18 mouse cellular contexts compared by ENCODE assay signal in genomic region chr9:58084586-58084985, GRCm38 (mm10). TPM values are rescaled to one million over a fixed set of nuclear protein-coding genes. Genes with fewer than 3 reads are reported as not detected.
DNase-seq lines count a peak whose midpoint lies in the region; ATAC-seq lines count a peak whose summit lies in the region.
"Had no signal": no experiment of that assay in that cellular context is flagged by ENCODE, and none has a peak within 500 bp of the region (broad histone marks: within the 10 kb centered on the region; RNA-seq: fewer than 3 reads in every experiment).

No protein-coding gene starts in this region.

- no peak for ATAC-seq in neural tube, embryonic 13.5 days (ENCODE audit: low read depth)
- ATAC-seq in forebrain, embryonic 14.5 days, result peak; percentile 84
- peak; percentile 13; the same call in 1 of the 2 replicates for ATAC-seq in hindbrain, embryonic 15.5 days (ENCODE audit: low FRiP score, low read depth)
- ATAC-seq in neural tube, embryonic 15.5 days (ENCODE audit: low FRiP score), result no peak

- H3K9ac ChIP-seq in neural tube, embryonic 13.5 days, result no peak overlapping the region
- no peak overlapping the region; the same call in 1 of the 2 replicates for H3K9ac ChIP-seq in forebrain, embryonic 14.5 days (ENCODE audit: low read length)
- H3K9ac ChIP-seq in hindbrain, embryonic 15.5 days, result no peak overlapping the region
- H3K9ac ChIP-seq in neural tube, embryonic 15.5 days (replicated peaks), result no peak overlapping the region

- H3K4me2 ChIP-seq in neural tube, embryonic 13.5 days, result no peak overlapping the region
- peak overlapping the region; percentile 20 for H3K4me2 ChIP-seq in forebrain, embryonic 14.5 days (ENCODE audit: low read length)
- H3K4me2 ChIP-seq in hindbrain, embryonic 15.5 days, result no peak overlapping the region; the same call in 1 of the 2 replicates
- no peak overlapping the region for H3K4me2 ChIP-seq in neural tube, embryonic 15.5 days
- H3K4me2 ChIP-seq: liver, embryonic 11.5 days had no signal

- no peaks in the 10 kb centered on the region for H3K36me3 ChIP-seq in neural tube, embryonic 13.5 days
- H3K36me3 ChIP-seq in forebrain, embryonic 14.5 days (ENCODE audit: control insufficient read depth, insufficient read depth, low read length), result no peaks in the 10 kb centered on the region
- H3K36me3 ChIP-seq in hindbrain, embryonic 15.5 days, result no peaks in the 10 kb centered on the region
- H3K36me3 ChIP-seq in neural tube, embryonic 15.5 days, result no peaks in the 10 kb centered on the region
- H3K36me3 ChIP-seq: heart, embryonic 10.5 days had no signal

- DNase-seq in neural tube, embryonic 10.5 days (ENCODE audit: extremely low spot score, low spot score), result no peak
- DNase-seq in forebrain, embryonic 14.5 days (ENCODE audit: low spot score), result peak; percentile 70
- DNase-seq in embryo, embryonic 10 days (ENCODE audit: low spot score), result no peak
- DNase-seq in frontal cortex, postnatal 14 days (ENCODE audit: low spot score in 2 of 2), result no peak
- DNase-seq in lung, postnatal 25 days (ENCODE audit: low spot score), result no peak
- DNase-seq: adrenal gland, adult 2 months; cerebellum, adult 9-11 months; kidney, adult 18-20 months; kidney, postnatal 10 days; lung, adult 18-20 months; spleen, adult 18-20 months; thymus, postnatal 36 days had no signal

- peak overlapping the region; percentile 68 for H3K27ac ChIP-seq in neural tube, embryonic 13.5 days (replicated peaks)
- H3K27ac ChIP-seq in forebrain, embryonic 14.5 days (ENCODE audit: low read depth, low read length), result peak overlapping the region; percentile 92
- H3K27ac ChIP-seq in hindbrain, embryonic 15.5 days (replicated peaks), result peak overlapping the region; percentile 20; the same call in 1 of the 2 replicates
- 0 out of 2 replicates have a peak overlapping the region, but pooled peaks have one; percentile 25 for H3K27ac ChIP-seq in neural tube, embryonic 15.5 days (replicated peaks)
- H3K27ac ChIP-seq: heart, embryonic 10.5 days; macrophage had no signal

- peaks cover 64% of the 10 kb centered on the region for H3K4me1 ChIP-seq in neural tube, embryonic 13.5 days (replicated peaks)
- H3K4me1 ChIP-seq in forebrain, embryonic 14.5 days (ENCODE audit: control insufficient read depth, insufficient read depth, low read length), result peaks cover 42% of the 10 kb centered on the region
- H3K4me1 ChIP-seq in hindbrain, embryonic 15.5 days (replicated peaks), result peaks cover 37% of the 10 kb centered on the region
- H3K4me1 ChIP-seq in neural tube, embryonic 15.5 days, result peaks cover 54% of the 10 kb centered on the region

- 0 out of 2 replicates have a peak, but pooled peaks cover 5% of the 10 kb centered on the region for H3K27me3 ChIP-seq in neural tube, embryonic 13.5 days
- H3K27me3 ChIP-seq in forebrain, embryonic 14.5 days (replicated peaks; ENCODE audit: control insufficient read depth, insufficient read depth, low read length), result no peaks in the 10 kb centered on the region
- peaks cover 2% of the 10 kb centered on the region; the same call in 1 of the 2 replicates for H3K27me3 ChIP-seq in hindbrain, embryonic 15.5 days
- peaks cover 6% of the 10 kb centered on the region; the same call in 1 of the 2 replicates for H3K27me3 ChIP-seq in neural tube, embryonic 15.5 days (replicated peaks)

- H3K9me3 ChIP-seq in neural tube, embryonic 13.5 days, result no peaks in the 10 kb centered on the region
- no peaks in the 10 kb centered on the region for H3K9me3 ChIP-seq in forebrain, embryonic 14.5 days (replicated peaks; ENCODE audit: control insufficient read depth, low read length)
- H3K9me3 ChIP-seq in hindbrain, embryonic 15.5 days, result no peaks in the 10 kb centered on the region
- no peaks in the 10 kb centered on the region for H3K9me3 ChIP-seq in neural tube, embryonic 15.5 days (replicated peaks)
- H3K9me3 ChIP-seq: heart, embryonic 10.5 days had no signal

- no peak overlapping the region for H3K4me3 ChIP-seq in neural tube, embryonic 13.5 days
- no peak overlapping the region for H3K4me3 ChIP-seq in forebrain, embryonic 14.5 days (ENCODE audit: low read depth, low read length)
- no peak overlapping the region for H3K4me3 ChIP-seq in hindbrain, embryonic 15.5 days
- no peak overlapping the region for H3K4me3 ChIP-seq in neural tube, embryonic 15.5 days (replicated peaks)
- H3K4me3 ChIP-seq: heart, embryonic 10.5 days had no signal

- WGBS in neural tube, embryonic 13.5 days, result 16% methylated on average over 8 of the region's 8 CpGs
- WGBS in forebrain, embryonic 14.5 days, result 13% methylated on average over 8 of the region's 8 CpGs
- whole genome bisulfite sequencing in hindbrain, embryonic 15.5 days, result 13% methylated on average over 8 of the region's 8 CpGs
- WGBS in neural tube, embryonic 15.5 days, result 15% methylated on average over 8 of the region's 8 CpGs

RNA-seq across cellular contexts. Expression of gene Stra6, which starts 21.0 kb away (rescaled TPM):
- 47.5 and 48.5 TPM in 2 replicates for polyA plus RNA-seq in neural tube, embryonic 13.5 days (2015; fragmentation: Nextera tagmentation; extraction: Ambion mirVana)
- 9.9 and 11.1 TPM in 2 replicates for polyA plus RNA-seq in forebrain, embryonic 14.5 days (2014; fragmentation: Nextera tagmentation; extraction: Ambion mirVana)
- polyA plus RNA-seq in hindbrain, embryonic 15.5 days (2015; fragmentation: Nextera tagmentation; extraction: Ambion mirVana), result 16.0 and 17.5 TPM in 2 replicates
- polyA plus RNA-seq in neural tube, embryonic 15.5 days (2015; fragmentation: Nextera tagmentation; extraction: Ambion mirVana), result 20.6 and 21.5 TPM in 2 replicates
- polyA plus RNA-seq: macrophage had no signal

RNA-seq across cellular contexts. Expression of gene Ccdc33, which starts 34.0 kb away (rescaled TPM):
- polyA plus RNA-seq in neural tube, embryonic 13.5 days (2015; fragmentation: Nextera tagmentation; extraction: Ambion mirVana), result 0.33 and 0.58 TPM in 2 replicates
- 0.48 and 1.1 TPM in 2 replicates for polyA plus RNA-seq in forebrain, embryonic 14.5 days (2014; fragmentation: Nextera tagmentation; extraction: Ambion mirVana)
- 0.38 and 0.58 TPM in 2 replicates for polyA plus RNA-seq in hindbrain, embryonic 15.5 days (2015; fragmentation: Nextera tagmentation; extraction: Ambion mirVana)
- 0.13 and 0.15 TPM in 2 replicates for polyA plus RNA-seq in neural tube, embryonic 15.5 days (2015; fragmentation: Nextera tagmentation; extraction: Ambion mirVana)
- polyA plus RNA-seq: heart, embryonic 10.5 days; liver, embryonic 11.5 days; macrophage had no signal

Comparison
In these comparisons a context has a peak if more than half of its experiments do, and no peak if none do; other contexts are left out.
1. ATAC-seq: peak in forebrain, embryonic 14.5 days (single experiment) and hindbrain, embryonic 15.5 days (single experiment); none in neural tube, embryonic 13.5 days (single experiment) and neural tube, embryonic 15.5 days (single experiment).
2. H3K27ac ChIP-seq: peak in every context shown above with its lines; median percentile 92 in forebrain, embryonic 14.5 days; 68 in neural tube, embryonic 13.5 days; 25 in neural tube, embryonic 15.5 days; 20 in hindbrain, embryonic 15.5 days.